Mouse (Mus musculus): ENCODE measurements at regions not wholly inside any gene's neighbourhood (a gene's known extent, or its start where the extent isn't known, plus 50 kb on each side); places are given as distances from the start of the nearest gene placed in this dataset.
A peak's percentile ranks its signal among the peaks of the same experiment; 100 is the strongest.

GRCm38 (mm10) chr3:99738093-99738803 is 147.0 kb upstream of the Spag17 start:
- TF ChIP-seq POLR2A (IDR thresholded peaks at IDR 0.05; ENCODE audit: borderline replicate concordance, extremely low read depth, insufficient read depth, insufficient read length, poor library complexity, severe bottlenecking): no peak
- no peak for TF ChIP-seq CTCF (IDR thresholded peaks at IDR 0.05; ENCODE audit: borderline replicate concordance, extremely low read depth, insufficient read depth, insufficient read length)
- no peak for DNase-seq (ENCODE audit: low read depth)

DNA sequence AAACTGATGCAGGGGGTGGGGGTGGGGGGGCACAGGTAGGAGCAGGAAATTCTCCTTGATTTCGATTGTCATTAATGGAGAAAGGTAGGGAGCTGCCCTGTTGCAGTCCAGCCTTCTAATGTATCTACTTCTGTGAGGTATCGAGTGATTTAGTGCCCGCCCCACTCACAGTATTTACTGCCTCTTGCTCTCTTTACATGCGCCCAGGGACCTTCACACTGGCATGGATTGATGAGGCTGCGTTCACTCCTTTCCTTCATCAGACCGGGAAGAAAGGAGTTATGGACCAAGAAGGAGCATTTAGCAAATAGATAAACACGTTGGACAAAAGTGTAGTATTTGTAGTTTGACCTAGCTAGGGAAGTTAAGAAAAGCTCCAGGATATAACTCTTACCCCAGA is 145.6 kb upstream of the Spag17 start:
- no peak for TF ChIP-seq POLR2A (IDR thresholded peaks at IDR 0.05; ENCODE audit: borderline replicate concordance, extremely low read depth, insufficient read depth, insufficient read length, poor library complexity, severe bottlenecking)
- no peak for TF ChIP-seq CTCF (IDR thresholded peaks at IDR 0.05; ENCODE audit: borderline replicate concordance, extremely low read depth, insufficient read depth, insufficient read length)
- DNase-seq (ENCODE audit: low read depth): no peak

DNA sequence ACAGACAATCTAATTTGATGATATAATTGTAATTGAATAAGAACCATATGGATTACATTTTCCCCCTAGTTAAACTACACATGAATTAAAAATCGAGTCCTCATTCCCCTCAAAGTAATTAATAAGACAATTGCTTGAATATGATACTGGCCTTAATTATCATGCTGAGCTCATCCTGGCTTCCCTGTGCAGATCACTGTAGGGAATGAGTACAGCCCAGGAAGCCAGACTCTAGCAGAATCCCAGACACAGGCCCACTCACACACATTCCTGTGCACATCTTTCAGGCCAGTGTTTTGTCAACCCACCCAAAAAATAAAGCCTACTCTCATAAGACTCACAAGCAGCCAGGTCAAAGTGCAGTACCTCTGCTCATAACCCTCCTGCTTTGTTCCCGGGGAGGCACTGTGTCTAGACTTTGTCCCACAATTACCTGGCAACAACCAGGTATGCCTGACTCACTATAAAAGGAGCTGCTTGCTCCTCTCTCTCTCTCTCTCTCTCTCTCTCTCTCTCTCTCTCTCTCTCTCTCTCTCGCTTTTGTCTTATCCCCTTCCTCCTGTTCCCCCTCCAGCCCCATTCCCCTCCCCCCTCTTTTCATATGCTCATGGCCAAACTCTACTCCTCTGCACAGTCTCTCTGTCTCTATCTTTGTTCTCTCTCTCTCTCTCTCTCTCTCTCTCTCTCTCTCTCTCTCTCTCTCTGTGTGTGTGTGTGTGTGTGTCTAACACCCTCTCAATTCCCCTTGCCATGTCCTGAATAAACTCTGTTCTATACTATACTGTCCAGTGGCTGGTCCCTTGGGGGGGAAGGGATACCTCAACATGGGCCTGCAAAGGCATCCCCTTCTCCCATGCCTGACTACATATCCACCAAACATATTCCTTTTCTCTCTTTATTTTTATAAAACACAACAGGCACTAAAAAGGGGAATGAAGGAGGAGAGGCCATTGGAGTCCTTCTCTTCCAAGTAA is 143.7 kb upstream of the Spag17 start:
- TF ChIP-seq CTCF (IDR thresholded peaks at IDR 0.05; ENCODE audit: borderline replicate concordance, extremely low read depth, insufficient read depth, insufficient read length): no peak
- DNase-seq (ENCODE audit: low read depth): peak; percentile 12

DNA sequence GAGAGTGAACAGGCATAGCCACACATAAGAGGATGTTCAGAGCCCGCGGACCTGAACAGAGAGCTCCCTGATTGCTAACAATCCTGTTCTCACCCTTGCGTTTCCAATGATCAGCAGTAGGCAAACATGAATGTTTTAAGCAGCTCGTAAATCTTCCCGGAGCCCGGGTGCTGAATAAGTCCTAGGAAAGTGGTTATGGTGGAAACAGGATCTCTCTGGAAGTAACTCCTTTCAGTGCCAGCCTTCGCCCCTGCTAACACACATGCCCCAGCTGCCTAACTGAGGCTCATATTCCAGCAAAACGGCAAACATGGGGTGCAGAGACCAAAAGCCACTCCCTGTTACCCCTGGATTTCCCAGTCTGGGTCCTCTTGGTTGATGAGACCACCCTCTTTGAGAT is 135.5 kb upstream of the Spag17 start:
- TF ChIP-seq POLR2A (IDR thresholded peaks at IDR 0.05; ENCODE audit: borderline replicate concordance, extremely low read depth, insufficient read depth, insufficient read length, poor library complexity, severe bottlenecking) (no peak), CTCF (IDR thresholded peaks at IDR 0.05; ENCODE audit: borderline replicate concordance, extremely low read depth, insufficient read depth, insufficient read length) (no peak)
- no peak for DNase-seq (ENCODE audit: low read depth)

DNA sequence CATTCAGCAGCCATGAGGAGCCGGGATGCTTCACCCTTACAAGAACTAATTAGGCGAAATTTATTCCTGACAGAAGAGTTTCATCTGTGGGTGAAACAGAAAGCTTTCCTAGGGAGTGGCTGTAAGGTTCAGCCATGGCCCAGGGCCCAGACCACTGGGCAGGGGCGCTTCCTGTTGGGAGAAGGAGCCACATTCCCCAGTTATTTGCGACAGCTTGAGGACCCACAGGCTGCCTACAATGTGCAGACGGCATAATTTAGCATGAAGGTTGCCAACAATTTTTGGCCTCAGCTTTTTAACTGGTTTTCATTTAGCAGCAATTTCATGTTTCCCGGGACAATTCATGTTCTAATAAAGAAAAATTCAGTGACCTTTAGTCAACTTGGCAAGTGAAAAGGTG is 106.7 kb upstream of the Spag17 start:
- TF ChIP-seq POLR2A (IDR thresholded peaks at IDR 0.05; ENCODE audit: borderline replicate concordance, extremely low read depth, insufficient read depth, insufficient read length, poor library complexity, severe bottlenecking) (no peak), CTCF (IDR thresholded peaks at IDR 0.05; ENCODE audit: borderline replicate concordance, extremely low read depth, insufficient read depth, insufficient read length) (no peak)
- DNase-seq (ENCODE audit: low read depth): peak; percentile 1

GRCm38 (mm10) chr3:99785955-99786529 is 99.2 kb upstream of the Spag17 start:
- TF ChIP-seq POLR2A (IDR thresholded peaks at IDR 0.05; ENCODE audit: borderline replicate concordance, extremely low read depth, insufficient read depth, insufficient read length, poor library complexity, severe bottlenecking) (no peak), CTCF (IDR thresholded peaks at IDR 0.05; ENCODE audit: borderline replicate concordance, extremely low read depth, insufficient read depth, insufficient read length) (no peak)
- DNase-seq (ENCODE audit: low read depth): no peak

GRCm38 (mm10) chr3:99791316-99791715 is 93.9 kb upstream of the Spag17 start:
- TF ChIP-seq POLR2A (IDR thresholded peaks at IDR 0.05; ENCODE audit: borderline replicate concordance, extremely low read depth, insufficient read depth, insufficient read length, poor library complexity, severe bottlenecking) (no peak), CTCF (IDR thresholded peaks at IDR 0.05; ENCODE audit: borderline replicate concordance, extremely low read depth, insufficient read depth, insufficient read length) (no peak)
- DNase-seq (ENCODE audit: low read depth): peak; percentile 42

- DNase-seq (ENCODE audit: low read depth): no peak
- TF ChIP-seq POLR2A (IDR thresholded peaks at IDR 0.05; ENCODE audit: borderline replicate concordance, extremely low read depth, insufficient read depth, insufficient read length, poor library complexity, severe bottlenecking) (no peak), CTCF (IDR thresholded peaks at IDR 0.05; ENCODE audit: borderline replicate concordance, extremely low read depth, insufficient read depth, insufficient read length) (no peak)
These were observed 91.6 kb upstream of the Spag17 start for GRCm38 (mm10) chr3:99793622-99794021.

- TF ChIP-seq POLR2A (IDR thresholded peaks at IDR 0.05; ENCODE audit: borderline replicate concordance, extremely low read depth, insufficient read depth, insufficient read length, poor library complexity, severe bottlenecking): no peak
- TF ChIP-seq CTCF (IDR thresholded peaks at IDR 0.05; ENCODE audit: borderline replicate concordance, extremely low read depth, insufficient read depth, insufficient read length): no peak
- no peak for DNase-seq (ENCODE audit: low read depth)
These were observed 89.4 kb upstream of the Spag17 start for GRCm38 (mm10) chr3:99795835-99796234.

- no peak for DNase-seq (ENCODE audit: low read depth)
- TF ChIP-seq CTCF (IDR thresholded peaks at IDR 0.05; ENCODE audit: borderline replicate concordance, extremely low read depth, insufficient read depth, insufficient read length) (no peak), POLR2A (IDR thresholded peaks at IDR 0.05; ENCODE audit: borderline replicate concordance, extremely low read depth, insufficient read depth, insufficient read length, poor library complexity, severe bottlenecking) (no peak)
These were observed 87.4 kb upstream of the Spag17 start for GRCm38 (mm10) chr3:99797791-99798190.

GRCm38 (mm10) chr3:99810532-99810931 is 74.7 kb upstream of the Spag17 start:
- peak; percentile 3 for DNase-seq (ENCODE audit: low read depth)
- TF ChIP-seq CTCF (IDR thresholded peaks at IDR 0.05; ENCODE audit: borderline replicate concordance, extremely low read depth, insufficient read depth, insufficient read length) (no peak), POLR2A (IDR thresholded peaks at IDR 0.05; ENCODE audit: borderline replicate concordance, extremely low read depth, insufficient read depth, insufficient read length, poor library complexity, severe bottlenecking) (no peak)

Data from brain, embryonic 14.5 days (tissue).